Mouse (Mus musculus): ENCODE measurements around the gene Wbp1l.

GRCm38 (mm10) chr19:46705779-46706495 is 107.1 kb downstream of the Wbp1l start:
- TF ChIP-seq MYOD1 (IDR thresholded peaks at IDR 0.05; ENCODE audit: control insufficient read depth, insufficient read length, low read depth) (no peak), CTCF (IDR thresholded peaks at IDR 0.05; ENCODE audit: control insufficient read depth, insufficient read depth, insufficient read length) (no peak), MAX (IDR thresholded peaks at IDR 0.05) (no peak), USF1 (IDR thresholded peaks at IDR 0.05; ENCODE audit: low read depth) (no peak)

All from C2C12 (cell line).